ENCODE assay signal across 9 mouse cellular contexts in the genomic region with DNA sequence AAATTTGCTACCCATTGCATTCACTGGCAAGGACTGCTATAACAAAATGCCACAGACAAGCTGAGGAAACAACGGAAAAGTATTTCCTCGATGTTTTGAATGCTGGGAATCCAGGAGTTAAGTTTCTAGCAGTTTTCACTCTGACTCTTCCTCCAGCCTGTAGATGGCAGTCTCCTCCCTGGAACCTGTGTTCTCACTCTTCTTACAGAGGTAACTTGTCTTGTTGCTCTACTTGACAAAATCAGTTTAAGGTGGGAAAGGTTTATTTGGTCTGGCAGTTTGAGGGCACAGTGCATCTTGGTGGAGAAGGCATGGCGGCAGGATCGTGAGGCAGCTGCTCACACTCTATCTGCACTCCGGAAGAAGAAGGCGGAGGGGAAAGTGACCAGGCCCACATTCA.
A peak's percentile ranks its signal among the peaks of the same experiment; 100 is the strongest.
DNase-seq lines count a peak whose midpoint lies in the region; ATAC-seq and TF ChIP-seq lines count a peak whose summit lies in the region.
"Had no signal": no experiment of that assay in that cellular context is flagged by ENCODE, and none has a peak within 500 bp of the region (broad histone marks: within the 10 kb centered on the region; RNA-seq: fewer than 3 reads in every experiment).

No protein-coding gene starts in this region.

- no peak for TF ChIP-seq EP300 in MEL (IDR thresholded peaks at IDR 0.05; ENCODE audit: low read depth in 1 of 2, low read length in 2 of 2)

- H3K27me3 ChIP-seq in MEL (ENCODE audit: control insufficient read depth in 1 of 2, insufficient read depth in 2 of 2, low read length in 2 of 2), result no peaks in the 10 kb centered on the region
- H3K27me3 ChIP-seq: midbrain, embryonic 12.5 days had no signal

- TF ChIP-seq RAD21 in MEL (IDR thresholded peaks at IDR 0.05; ENCODE audit: low read depth, low read length), result peak; percentile 54

- H3K36me3 ChIP-seq in MEL (ENCODE audit: control insufficient read depth in 1 of 2, insufficient read depth in 2 of 2, low read length in 2 of 2), result no peaks in the 10 kb centered on the region
- H3K36me3 ChIP-seq: midbrain, embryonic 12.5 days had no signal

- no peaks in the 10 kb centered on the region for H3K4me1 ChIP-seq in MEL (ENCODE audit: control insufficient read depth in 1 of 2, insufficient read depth in 2 of 2, low read length in 2 of 2)

- no peak for ATAC-seq in granulocyte monocyte progenitor cell, adult 5-6 weeks (replicated peaks; ENCODE audit: poor library complexity, severe bottlenecking)

- H3K27ac ChIP-seq in MEL (ENCODE audit: control insufficient read depth, low read depth, low read length), result no peak overlapping the region
- H3K27ac ChIP-seq: midbrain, embryonic 12.5 days had no signal

- no peak overlapping the region for H3K4me3 ChIP-seq in MEL (ENCODE audit: control insufficient read depth in 1 of 2, insufficient read depth in 1 of 2, low read depth in 2 of 2, low read length in 2 of 2)
- H3K4me3 ChIP-seq: midbrain, embryonic 12.5 days had no signal

- DNase-seq in cerebellum, adult 18-20 months, result peak; percentile 10 to 26
- no peak for DNase-seq in cerebellum, adult 11-12 months
- peak; percentile 42 for DNase-seq in layer of hippocampus, adult 11-12 months (ENCODE audit: low spot score)
- no peak for DNase-seq in layer of hippocampus, postnatal 36 days
- DNase-seq in MEL (ENCODE audit: low read depth, low spot score), result peak; percentile 5
- DNase-seq in lung, postnatal 10 days, result peak; percentile 26
- DNase-seq in urinary bladder, postnatal 10 days (ENCODE audit: low spot score), result no peak

- TF ChIP-seq CTCF in MEL (IDR thresholded peaks at IDR 0.05 in 2 of 3, conservative IDR thresholded peaks at IDR 0.05 in 1 of 3; ENCODE audit: control insufficient read depth in 1 of 3, insufficient read depth in 1 of 3, low read depth in 2 of 3, low read length in 3 of 3, poor library complexity in 1 of 3, severe bottlenecking in 1 of 3), result peak; percentile 11 to 44 (median 20); a peak in 4 of 6 replicates

- H3K9me3 ChIP-seq in MEL (replicated peaks; ENCODE audit: insufficient read depth, low read length), result no peaks in the 10 kb centered on the region
- H3K9me3 ChIP-seq: midbrain, embryonic 12.5 days had no signal

- no peak for TF ChIP-seq POLR2A in MEL (IDR thresholded peaks at IDR 0.05; ENCODE audit: control insufficient read depth in 1 of 2, insufficient read depth in 1 of 2, low read depth in 1 of 2, low read length in 2 of 2, poor library complexity in 1 of 2)

- no peaks in the 10 kb centered on the region for H3K79me2 ChIP-seq in MEL (ENCODE audit: control insufficient read depth, insufficient read depth, low read length, poor library complexity)

- H3K9ac ChIP-seq in MEL (ENCODE audit: control insufficient read depth, low read depth, low read length, poor library complexity, severe bottlenecking), result no peak overlapping the region
- H3K9ac ChIP-seq: midbrain, embryonic 12.5 days had no signal

TF ChIP-seq in MEL, 35 proteins besides CTCF, POLR2A, EP300 and RAD21:
- no peak for TF ChIP-seq SIN3A (IDR thresholded peaks at IDR 0.05; ENCODE audit: low read length)
- peak; percentile 26; the same call in 1 of the 2 replicates for TF ChIP-seq ZC3H11A (IDR thresholded peaks at IDR 0.05; ENCODE audit: low read depth, low read length)
- no peak for TF ChIP-seq USF1 (IDR thresholded peaks at IDR 0.05; ENCODE audit: low read depth, low read length)
- TF ChIP-seq SMC3 (IDR thresholded peaks at IDR 0.05; ENCODE audit: low read depth, low read length), result peak; percentile 51
- TF ChIP-seq ZKSCAN1 (IDR thresholded peaks at IDR 0.05; ENCODE audit: low read depth, low read length), result no peak

Comparison
In these comparisons a context has a peak if more than half of its experiments do, and no peak if none do; other contexts are left out.
1. DNase-seq: peak in cerebellum, adult 18-20 months (2 of 2), layer of hippocampus, adult 11-12 months (single experiment), MEL (single experiment) and lung, postnatal 10 days (single experiment); none in cerebellum, adult 11-12 months (single experiment), layer of hippocampus, postnatal 36 days (0 of 2) and urinary bladder, postnatal 10 days (single experiment).